Mouse (Mus musculus) urinary bladder, postnatal 14 days (tissue): ENCODE measurements around the gene Mpp4.

Experiments used
- DNase-seq: peaks from one replicate; pipeline ENCODE4 v3.0.0; 2021; ENCODE audit warnings: low spot score

Mpp4 gene

DNA sequence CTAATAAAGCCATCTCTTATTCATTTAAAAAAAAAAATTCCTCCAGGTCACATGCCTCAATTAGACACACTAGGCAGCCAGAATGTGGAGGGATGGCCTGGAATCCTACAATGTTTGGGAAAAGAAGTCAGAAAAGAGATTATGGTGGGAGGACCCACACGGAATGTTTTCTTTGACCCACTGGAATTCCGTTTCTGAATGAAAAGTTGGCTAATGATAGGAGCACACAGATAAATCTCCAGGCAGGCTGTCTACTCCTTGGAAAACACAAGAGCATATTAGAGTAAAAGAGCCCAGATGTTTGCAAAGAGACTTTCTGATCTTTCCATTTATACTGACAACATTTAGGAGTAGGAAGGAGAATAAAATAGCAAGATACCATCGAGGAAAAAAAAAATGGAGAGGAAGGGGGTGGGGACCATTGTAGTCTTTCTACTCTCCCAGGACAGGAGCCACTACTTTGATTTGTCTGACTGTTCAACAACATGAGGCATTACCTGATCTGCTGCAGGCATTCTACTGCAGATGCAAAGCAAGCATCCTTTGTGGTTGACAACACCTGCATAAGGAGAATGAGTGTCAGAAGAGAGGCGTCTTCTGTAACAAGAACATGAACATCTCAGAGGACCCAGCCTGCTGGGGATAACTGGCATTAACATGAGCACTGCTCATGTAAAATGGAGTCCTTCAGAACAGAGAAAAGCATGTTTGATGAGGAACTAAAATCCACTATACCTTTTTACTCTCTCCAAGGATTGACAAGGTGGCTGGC, 4.7 kb upstream of the Mpp4 start:
- DNase-seq, result no peak

DNA sequence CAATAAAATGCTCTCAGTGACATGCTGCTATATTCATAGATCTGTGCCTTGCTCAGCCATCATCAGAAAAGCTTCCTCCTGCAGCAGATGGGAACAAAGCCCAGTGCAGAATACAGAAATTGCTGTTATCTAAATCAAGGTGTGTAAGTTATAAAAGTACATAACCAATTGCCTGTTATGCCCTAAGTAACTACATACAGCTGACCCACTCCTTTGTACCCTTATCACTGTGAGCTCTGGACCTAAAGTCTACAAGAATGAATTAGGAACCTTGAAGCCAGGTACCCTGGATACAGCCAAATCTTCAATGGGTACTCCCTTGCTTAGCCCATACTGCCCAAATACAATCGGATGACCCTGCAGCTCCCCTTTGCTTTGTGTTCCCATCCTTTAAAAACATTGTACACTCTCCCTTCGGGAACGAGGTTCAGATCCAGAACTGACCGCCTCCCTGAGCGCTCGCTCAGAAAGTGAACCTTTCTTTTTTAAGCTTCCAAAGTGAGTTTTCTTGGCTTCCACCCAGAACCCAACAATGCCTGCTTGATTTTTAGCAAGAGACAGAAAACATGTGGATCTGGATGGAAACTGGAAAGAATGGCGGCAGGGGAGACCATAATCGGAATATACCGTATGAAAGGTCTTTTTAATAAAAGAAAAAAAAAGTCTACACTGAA, 3.2 kb upstream of the Mpp4 start:
- DNase-seq, result no peak

DNA sequence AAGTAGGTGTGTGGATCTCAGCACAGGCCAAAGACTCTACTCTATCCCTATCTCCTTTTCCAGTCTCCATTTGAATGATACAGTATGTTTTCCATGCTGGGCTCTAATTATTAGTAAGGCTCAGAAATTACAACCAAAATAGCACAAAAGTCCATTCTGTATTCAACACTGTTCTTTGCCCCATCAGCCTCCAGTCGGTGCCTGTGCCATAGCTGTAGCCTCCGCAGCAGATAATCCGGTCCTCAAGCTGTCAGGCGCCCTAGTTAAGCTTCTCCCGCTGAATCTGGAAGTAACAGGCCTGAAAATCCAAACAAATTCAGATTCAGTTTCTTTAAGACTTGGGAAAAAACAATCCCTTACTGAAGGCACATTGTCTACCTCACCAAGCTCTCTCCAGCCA, 729 bp upstream of the Mpp4 start:
- DNase-seq, result no peak

DNA sequence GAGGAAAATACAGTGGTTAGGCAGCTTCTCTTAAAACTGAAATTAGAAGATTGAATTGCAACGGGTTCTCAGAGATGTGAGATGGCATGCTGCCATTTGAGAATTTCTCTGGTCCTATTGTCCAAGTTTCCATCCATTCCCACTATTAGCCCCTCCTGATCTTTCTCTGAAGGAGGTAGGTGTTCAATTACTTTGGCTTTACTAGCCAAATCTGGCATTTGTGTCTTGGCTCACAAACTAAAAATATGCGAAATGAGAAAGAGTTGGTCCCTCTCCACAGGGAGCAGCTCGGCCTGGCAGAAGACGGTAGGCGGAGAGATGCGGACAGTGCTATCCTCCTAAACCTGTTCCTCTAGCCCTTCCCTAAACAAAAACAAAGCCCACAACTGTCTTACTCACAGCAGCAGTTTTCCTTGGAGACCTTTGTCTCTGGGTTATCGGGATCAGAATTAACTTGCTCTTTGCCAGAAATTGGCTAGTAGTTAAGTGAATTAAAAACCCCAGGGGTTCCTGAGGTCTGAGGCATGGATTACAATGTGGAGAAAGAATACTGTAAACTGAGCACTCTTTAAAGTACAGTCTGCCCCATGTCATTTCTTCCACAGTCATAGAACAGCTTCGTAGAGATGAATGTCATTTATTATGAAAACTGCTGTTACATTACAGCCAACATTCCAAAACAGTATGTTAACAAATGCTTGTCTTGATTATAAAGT, 722 bp downstream of the Mpp4 start:
- DNase-seq, result no peak

DNA sequence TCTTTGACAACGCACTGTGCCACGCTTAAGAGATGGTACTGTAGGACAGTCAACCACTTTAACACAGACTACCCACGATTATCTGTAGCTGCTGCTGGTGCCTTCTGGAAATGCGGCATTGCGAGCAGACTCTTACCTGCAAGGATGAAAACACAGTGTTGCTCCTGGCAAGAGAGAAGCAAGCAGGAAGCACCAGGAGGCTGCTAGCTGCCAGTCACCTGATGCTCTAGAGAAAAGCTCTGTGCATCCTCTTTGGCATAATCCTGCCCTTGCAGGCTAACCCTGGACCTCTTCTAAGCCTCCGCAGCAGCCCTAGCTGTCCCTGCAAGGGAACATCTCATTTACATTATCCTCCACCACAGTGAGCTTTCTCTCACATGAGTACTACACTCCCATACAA, 1.8 kb downstream of the Mpp4 start:
- DNase-seq, result no peak

DNA sequence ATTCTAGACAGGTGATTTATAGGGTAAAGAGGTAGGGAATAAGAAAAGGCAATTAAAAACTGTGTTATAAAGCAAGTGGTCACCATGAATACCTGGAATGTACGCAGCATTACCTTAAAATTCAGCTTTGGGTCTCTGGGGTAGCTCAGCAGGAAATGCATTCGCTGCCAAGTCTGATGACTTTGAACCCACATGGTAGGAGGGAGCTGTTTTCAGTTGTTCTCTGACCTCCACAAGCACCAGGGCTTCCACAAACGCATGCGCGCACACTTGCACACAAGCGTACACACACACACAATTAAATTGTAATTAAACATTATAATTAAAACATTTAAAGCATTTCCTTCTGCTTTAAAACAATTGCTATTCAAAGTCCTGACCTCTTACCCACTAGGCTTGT, 2.3 kb downstream of the Mpp4 start:
- no peak for DNase-seq

DNA sequence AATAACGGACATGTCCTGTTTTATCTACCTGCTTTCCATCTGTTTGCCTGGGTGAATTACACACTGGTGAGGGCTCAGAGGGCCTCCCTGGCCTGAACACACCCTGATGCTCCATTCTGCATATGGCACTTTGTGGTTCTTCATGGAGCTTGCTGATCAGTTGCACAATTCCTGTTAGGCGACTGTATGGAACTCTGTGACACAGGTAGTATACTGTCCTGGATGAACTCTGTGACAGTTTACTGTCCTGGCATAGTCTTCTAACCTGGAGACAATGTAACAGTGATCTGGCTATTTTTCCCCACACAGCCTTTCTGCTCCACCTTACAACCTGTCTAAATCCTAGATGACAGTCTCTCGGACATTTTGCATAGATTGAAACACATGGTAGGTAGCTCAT, 4.1 kb downstream of the Mpp4 start:
- DNase-seq, result no peak

DNA sequence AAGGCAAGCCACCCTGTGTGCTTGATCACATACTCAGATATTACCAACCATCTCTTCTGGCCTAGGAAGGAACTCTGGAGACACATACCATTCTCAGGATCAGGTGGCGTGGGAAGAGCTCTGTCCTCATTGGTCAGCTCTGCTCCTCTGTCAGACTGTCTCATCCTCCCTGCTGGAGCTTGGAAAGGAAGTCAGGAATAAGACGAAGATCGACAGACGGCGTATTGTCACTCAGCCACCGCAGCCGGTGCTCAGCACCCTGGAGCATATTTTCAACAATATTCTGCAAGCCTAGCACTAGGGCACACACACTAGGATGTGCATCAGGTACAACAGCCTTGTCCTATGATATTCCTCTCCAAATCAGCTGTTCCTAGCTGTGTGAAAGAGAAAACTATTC, 4.7 kb downstream of the Mpp4 start:
- DNase-seq, result no peak

DNA sequence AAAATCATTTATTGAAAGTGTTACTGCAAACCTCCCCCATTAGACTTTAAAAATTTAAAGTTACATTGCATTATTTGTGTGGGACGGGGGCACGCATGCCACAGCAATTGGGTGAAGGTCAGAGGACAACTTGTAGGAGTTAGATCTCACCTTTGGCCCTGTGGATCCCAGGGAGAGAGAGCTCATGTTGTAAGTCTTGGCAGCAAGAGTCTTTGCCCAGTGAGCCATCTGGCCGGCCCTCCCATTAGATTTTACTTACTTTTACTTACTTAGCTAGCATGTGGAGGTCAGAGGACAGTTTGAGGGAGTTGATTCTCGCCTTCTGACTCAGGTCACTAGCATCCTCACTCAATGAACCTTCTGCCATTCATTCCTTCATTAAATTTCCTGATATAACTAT, 5.3 kb downstream of the Mpp4 start:
- DNase-seq, result no peak

DNA sequence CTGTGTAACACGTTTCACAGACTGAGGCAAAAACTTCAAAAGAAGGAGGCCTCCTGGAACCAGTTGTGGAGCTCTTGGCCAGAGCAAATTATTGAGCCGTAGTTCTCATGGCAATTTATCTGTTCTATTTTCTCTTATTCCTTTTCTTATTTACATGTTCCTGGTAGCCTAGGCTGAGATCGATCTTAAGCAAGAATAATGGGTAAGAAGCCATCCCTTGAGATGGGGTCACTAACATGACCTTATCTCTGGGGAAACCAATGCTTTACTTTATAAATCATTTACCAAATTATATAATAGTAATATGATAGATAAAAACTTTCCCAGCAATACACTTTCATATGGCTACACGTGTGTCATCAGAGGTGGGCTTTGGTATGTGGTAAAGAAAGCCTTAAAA, 10.8 kb downstream of the Mpp4 start:
- no peak for DNase-seq

DNA sequence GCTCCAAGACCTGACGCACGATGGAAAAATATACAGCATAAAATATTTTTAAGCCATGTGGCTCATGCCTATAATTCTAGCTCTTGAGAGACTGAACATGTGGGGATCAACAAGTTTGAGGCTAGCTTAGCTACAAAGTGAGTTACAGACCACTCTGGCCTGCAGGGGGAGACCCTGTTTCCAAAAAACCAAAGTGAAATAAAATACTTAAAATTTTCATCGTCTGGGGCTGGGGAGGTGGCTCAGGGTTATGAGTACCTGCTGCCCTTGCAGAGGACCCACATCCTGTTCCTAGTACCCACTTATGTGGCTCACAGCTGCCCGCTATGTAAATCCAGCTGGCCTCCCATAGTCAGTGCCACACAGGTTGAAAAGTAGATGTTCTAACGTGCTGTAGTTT, 12.6 kb downstream of the Mpp4 start:
- no peak for DNase-seq

DNA sequence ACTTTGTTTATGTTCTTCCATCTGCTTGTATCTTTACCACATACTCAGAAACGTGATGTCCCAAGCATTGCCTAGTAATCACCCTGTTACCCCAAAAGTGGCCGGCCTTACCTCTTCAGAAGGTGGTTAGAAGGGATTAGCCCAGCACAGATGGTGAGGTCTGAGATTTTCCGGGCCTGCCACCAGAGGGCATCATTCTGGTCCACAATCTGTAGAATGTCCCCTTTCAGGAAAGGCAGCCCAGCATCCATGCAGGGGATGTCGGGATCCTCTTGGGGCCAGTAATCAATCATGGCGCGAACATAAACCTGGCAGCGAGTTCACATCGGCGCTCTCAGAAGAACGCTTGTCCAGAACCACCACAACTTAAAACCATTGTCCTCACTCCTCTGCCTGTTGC, 18.6 kb downstream of the Mpp4 start:
- peak; percentile 26 for DNase-seq

DNA sequence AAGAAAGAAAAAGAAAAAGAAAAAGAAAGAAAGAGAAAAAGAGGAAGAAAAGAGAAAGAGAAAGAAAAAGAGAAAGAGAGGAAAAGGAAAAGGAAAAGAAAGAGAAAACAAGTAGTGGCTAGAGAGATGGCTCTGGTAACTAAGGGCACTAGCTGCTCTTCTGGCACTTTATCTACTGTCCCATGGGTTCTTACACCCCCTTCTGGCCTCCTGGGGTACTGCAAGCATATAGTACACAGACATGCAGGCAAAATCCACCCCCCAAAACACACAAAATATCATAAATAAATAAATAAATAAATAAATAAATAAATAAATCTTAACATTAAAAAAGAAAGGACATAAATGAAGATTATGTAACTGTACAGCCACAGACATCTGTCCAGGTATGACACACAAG, 20.4 kb downstream of the Mpp4 start:
- DNase-seq, result peak; percentile 68

DNA sequence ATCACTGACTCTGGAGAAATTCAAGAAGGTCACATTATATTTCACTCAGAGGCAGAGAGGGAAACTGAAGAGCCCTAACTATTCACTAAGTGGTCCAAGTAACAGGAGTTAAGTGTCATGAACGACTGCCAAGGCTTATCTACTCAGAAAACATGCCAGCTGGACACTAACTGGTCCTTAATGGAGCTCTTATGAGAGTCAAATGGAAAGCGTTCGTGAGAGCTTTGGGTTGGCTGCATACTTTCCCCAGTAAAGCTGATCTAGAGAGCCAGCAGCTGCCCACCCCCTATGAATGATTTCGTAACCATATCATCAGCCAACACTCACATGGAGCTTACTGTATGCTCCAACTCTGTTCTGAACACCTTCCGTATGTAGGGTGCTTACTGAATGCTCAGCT, 28.8 kb downstream of the Mpp4 start:
- DNase-seq, result no peak

DNA sequence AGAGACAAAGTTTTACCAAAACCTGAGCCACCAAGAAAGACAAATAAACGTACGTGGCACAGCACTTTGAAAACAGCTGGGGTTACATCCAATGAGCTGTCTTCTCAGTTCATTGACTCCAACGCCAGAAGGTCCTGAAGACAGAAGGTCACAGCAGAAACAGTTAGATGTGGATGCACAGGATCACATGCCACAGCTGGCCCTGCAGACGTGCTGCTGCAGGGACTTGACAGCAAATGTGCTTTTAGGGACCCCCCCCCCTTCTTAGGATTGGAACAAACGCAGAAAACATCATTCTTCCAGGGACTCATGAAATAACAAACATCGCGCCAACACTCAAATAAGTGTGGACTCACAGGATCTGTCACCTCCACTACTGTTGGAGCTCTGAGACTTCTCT, 34.3 kb downstream of the Mpp4 start:
- DNase-seq, result no peak

DNA sequence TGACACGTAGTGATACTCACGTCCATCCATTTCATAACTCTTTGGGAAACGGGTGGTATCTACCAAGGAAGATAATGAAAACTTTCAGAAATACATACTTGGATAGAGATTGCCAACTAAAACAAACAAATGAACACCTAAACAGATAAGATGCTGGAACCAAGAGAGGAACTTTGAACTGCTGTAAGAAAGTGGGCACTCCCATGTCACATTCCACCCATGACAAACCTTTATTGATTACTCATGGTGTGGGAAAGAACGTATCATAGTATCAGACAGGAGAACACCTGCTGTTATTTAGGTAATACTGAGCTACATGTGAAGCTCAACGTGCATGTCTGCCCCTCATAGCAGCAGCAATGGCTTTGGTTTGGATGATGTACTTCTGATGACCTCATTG, 37.6 kb downstream of the Mpp4 start:
- no peak for DNase-seq

DNA sequence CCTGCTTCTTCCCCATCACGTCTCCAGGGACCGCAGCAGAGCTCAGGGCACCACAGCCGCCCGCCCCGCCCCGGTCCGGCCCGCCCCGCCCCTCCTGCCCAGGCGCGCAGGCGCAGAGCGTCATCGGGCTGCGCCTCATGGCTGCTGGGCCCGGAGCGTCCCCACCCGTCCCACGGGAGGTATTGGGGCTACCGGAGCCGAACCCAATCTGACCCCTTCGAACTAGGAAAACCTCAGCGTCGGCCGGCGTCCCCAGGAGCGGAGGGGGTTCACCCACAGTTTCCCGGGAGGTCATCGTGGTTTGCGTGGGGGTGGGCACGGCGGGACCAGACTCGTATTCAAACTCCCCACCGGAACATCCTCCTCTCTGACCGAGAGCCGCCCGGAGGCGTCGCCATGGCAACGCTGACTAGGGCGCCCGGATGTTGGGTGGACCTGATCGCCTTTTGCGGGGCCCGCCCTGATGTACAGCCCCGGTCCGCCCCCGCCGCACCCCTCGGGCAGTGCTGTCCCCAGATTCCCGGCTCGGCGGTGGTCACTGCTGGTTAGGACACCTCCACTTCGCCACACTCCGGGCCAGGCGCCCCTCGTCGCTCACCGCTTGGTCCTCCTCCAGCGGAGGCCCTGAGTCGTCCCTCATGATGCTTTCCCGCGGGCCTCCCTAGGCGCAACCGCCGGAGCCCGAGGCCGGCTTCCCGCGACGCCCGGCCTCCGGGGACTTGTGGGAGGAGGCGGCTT, 43.3 kb downstream of the Mpp4 start, which contains the start of gene Tmem237:
TSS of gene Tmem237 (minus strand) at position 689 of the 738 bp plus-strand sequence.
- peak; percentile 92 for DNase-seq

DNA sequence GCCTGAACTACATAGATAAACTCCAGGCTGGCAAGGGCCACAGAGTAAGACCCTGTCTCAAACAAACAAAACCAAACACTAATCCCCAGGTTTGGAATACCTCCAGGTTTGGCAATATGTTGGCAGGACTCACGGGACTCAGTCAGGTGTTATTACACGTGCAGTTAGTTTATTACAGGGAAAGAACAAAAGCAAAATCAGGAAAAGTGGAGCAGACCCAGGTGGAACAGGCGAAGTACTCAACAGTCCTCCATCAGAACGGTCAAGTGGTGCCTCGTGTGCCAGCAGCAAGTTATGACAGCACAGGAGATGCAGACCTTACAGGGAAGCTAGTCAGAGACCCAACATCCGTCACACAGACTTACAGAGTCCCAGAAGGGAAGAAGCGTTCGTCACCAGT, 52.7 kb downstream of the Mpp4 start:
- no peak for DNase-seq

DNA sequence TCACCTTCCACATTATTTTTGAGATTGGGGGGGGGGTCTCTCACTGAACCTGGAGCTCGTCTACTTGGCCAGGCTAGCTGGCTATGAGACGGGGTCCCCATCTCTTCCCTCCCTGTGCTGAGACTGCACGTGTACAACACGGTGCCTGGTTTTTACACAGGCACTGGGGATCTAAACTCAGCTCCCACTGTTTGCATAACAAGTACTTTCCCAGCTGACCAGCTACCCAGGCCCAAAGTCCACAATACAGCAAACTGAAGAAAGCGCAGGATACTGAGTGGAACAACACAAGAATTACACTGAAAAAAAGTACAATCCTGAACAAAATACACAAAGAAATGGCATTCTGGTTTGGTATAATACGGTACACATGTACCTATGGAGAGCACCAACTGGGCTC, 61.1 kb downstream of the Mpp4 start:
- DNase-seq, result no peak

DNA sequence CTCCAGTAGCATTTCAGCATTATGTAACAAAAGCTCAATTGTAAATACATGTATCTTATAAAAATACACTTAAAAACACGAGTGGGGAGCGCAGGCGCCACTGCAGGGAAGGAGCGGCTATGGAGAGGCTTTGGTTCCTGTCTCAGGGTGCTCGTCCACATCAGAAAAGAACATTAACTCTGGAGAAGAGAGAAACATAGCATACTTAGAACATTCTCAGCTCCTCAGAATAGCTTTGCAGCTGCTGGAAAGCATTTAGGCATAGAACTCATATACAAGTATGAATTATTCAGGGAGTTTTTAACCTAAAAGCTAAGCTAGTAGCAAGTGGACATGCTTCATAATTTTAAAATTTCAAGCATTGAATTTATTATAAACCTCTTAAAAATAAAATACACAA, 62.2 kb downstream of the Mpp4 start:
- no peak for DNase-seq

DNA sequence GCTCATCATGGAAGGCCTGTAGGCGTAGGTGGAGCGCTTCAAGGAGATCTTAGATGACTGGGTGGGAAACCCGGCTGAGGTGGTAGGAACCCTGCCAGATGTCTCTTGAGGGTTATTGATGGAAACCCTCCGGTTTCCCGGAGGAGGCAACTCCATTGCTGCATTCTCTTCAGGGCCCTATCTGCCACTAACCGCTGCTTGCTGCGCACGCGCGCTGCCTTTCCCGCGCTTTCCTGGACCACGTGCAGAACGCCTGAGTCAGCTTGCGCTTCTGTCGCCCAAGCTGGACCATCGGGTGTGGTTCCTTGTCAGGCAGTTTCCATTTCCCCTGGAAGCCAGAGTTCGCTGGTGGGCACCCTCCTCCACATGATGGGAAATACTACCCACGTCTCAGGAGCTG, 68.5 kb downstream of the Mpp4 start, which contains the start of gene C2cd6:
TSS of gene C2cd6 (minus strand) at position 196 of the 400 bp plus-strand sequence.
- DNase-seq, result no peak
